Mouse (Mus musculus) spleen, postnatal 4 days (tissue): ENCODE data around the gene Zfc3h1.
A peak's percentile ranks its signal among the peaks of the same experiment; 100 is the strongest.

Experiments used
- DNase-seq, 2 experiments: peaks; one replicate each; pipeline ENCODE4 v3.0.0; 2022; ENCODE audit warnings: low spot score in 2 of 2

Zfc3h1 gene

GRCm38 (mm10) chr10:115383644-115384220, 1.0 kb upstream of the Zfc3h1 start:
- no peak for DNase-seq

GRCm38 (mm10) chr10:115385018-115386002, 551 bp downstream of the Zfc3h1 start:
- DNase-seq, result peak; percentile 71 to 87

- DNase-seq, result no peak
Measured at GRCm38 (mm10) chr10:115387891-115388290, 3.1 kb downstream of the Zfc3h1 start.

GRCm38 (mm10) chr10:115391076-115391475, 6.3 kb downstream of the Zfc3h1 start:
- no peak for DNase-seq

- no peak for DNase-seq
Measured at GRCm38 (mm10) chr10:115391896-115392295, 7.1 kb downstream of the Zfc3h1 start.

GRCm38 (mm10) chr10:115406393-115406792, 21.6 kb downstream of the Zfc3h1 start:
- DNase-seq, result peak; percentile 41 to 78

GRCm38 (mm10) chr10:115413496-115413895, 28.7 kb downstream of the Zfc3h1 start:
- DNase-seq, result no peak

GRCm38 (mm10) chr10:115414056-115414455, 29.3 kb downstream of the Zfc3h1 start:
- no peak for DNase-seq

- DNase-seq, result no peak
Measured at GRCm38 (mm10) chr10:115421976-115422375, 37.2 kb downstream of the Zfc3h1 start.

- no peak for DNase-seq
Measured at GRCm38 (mm10) chr10:115425351-115425750, 40.6 kb downstream of the Zfc3h1 start.

- no peak for DNase-seq
Measured at GRCm38 (mm10) chr10:115437286-115437685, 52.5 kb downstream of the Zfc3h1 start.

GRCm38 (mm10) chr10:115448614-115449013, 63.9 kb downstream of the Zfc3h1 start:
- no peak for DNase-seq

GRCm38 (mm10) chr10:115457368-115458021, 72.7 kb downstream of the Zfc3h1 start:
- peak in 1 of 2 experiments; percentile 22 for DNase-seq

GRCm38 (mm10) chr10:115462646-115463045, 77.9 kb downstream of the Zfc3h1 start:
- DNase-seq, result peak in 1 of 2 experiments; percentile 36

- peak in 1 of 2 experiments; percentile 30 for DNase-seq
Measured at GRCm38 (mm10) chr10:115465072-115465471, 80.3 kb downstream of the Zfc3h1 start.

- DNase-seq, result no peak
Measured at GRCm38 (mm10) chr10:115465778-115466177, 81.0 kb downstream of the Zfc3h1 start.

- peak in 1 of 2 experiments; percentile 33 for DNase-seq
Measured at GRCm38 (mm10) chr10:115467985-115468384, 83.2 kb downstream of the Zfc3h1 start.

- peak in 1 of 2 experiments; percentile 34 for DNase-seq
Measured at GRCm38 (mm10) chr10:115468632-115469031, 83.9 kb downstream of the Zfc3h1 start.

- peak in 1 of 2 experiments; percentile 27 for DNase-seq
Measured at GRCm38 (mm10) chr10:115469040-115469439, 84.3 kb downstream of the Zfc3h1 start.

- peak in 1 of 2 experiments; percentile 37 for DNase-seq
Measured at GRCm38 (mm10) chr10:115470621-115471334, 86.0 kb downstream of the Zfc3h1 start.

- DNase-seq, result peak in 1 of 2 experiments; percentile 54
Measured at GRCm38 (mm10) chr10:115473213-115473961, 88.6 kb downstream of the Zfc3h1 start.
